Mouse (Mus musculus) lung, adult 2 months (tissue): ENCODE measurements at regions not wholly inside any gene's neighbourhood (a gene's known extent, or its start where the extent isn't known, plus 50 kb on each side); places are given as distances from the start of the nearest gene placed in this dataset.

Experiments used
- DNase-seq: peaks from one replicate; pipeline ENCODE4 v3.0.0; 2022
- H3K4me1 ChIP-seq: fragments of 200-500 bp; 2 replicates; pipeline ENCODE4 v1.6.1; 2011; ENCODE audit warnings: low read length; ENCODE audit not compliant: control insufficient read depth, insufficient read depth
- H3K4me3 ChIP-seq: fragments of 200-500 bp; replicated peaks from 2 replicates; pipeline ENCODE3; 2011; ENCODE audit warnings: low read depth, mild to moderate bottlenecking, control low read depth, low read length; ENCODE audit errors: extremely low read depth
- CTCF ChIP-seq: fragments of 200-500 bp; IDR thresholded peaks from 2 replicates; pipeline ENCODE4 v1.5.1; 2011; ENCODE audit warnings: mild to moderate bottlenecking, low read length, control low read depth; ENCODE audit not compliant: insufficient read depth
- POLR2A ChIP-seq: fragments of 200-500 bp; IDR thresholded peaks from 2 replicates; pipeline ENCODE4 v1.6.1; 2011; ENCODE audit warnings: low read depth, mild to moderate bottlenecking, control low read depth, low read length, borderline replicate concordance; ENCODE audit errors: extremely low read depth
- WGBS: fragments of 180-500 bp; shearing (Covaris S2); methylation state at CpG from one replicate; pipeline ENCODE4 v1.1.7; 2018; 5-methylcytosine and 5-hydroxymethylcytosine counted together

GRCm38 (mm10) chr3:140969892-140970880 lies 242.0 kb downstream of the Pdha2 start:
- no peak for DNase-seq
- Histone ChIP-seq H3K4me3 (no peak overlapping the region), H3K4me1 (no peaks in the 10 kb centered on the region)
- 83% methylated on average over 3 of the region's 3 CpGs for WGBS
- TF ChIP-seq POLR2A (no peak), CTCF (no peak)

- WGBS: 65% methylated on average over 3 of the region's 3 CpGs
- no peaks in the 10 kb centered on the region for H3K4me1 ChIP-seq
- DNase-seq: no peak
- H3K4me3 ChIP-seq: no peak overlapping the region
- TF ChIP-seq POLR2A (no peak), CTCF (no peak)
These were observed 243.6 kb downstream of the Pdha2 start for GRCm38 (mm10) chr3:140968556-140968955.

- no peaks in the 10 kb centered on the region for H3K4me1 ChIP-seq
- WGBS: 47% methylated on average over 1 of the region's 1 CpGs
- H3K4me3 ChIP-seq: no peak overlapping the region
- DNase-seq: no peak
- TF ChIP-seq CTCF (no peak), POLR2A (no peak)
These were observed 254.5 kb downstream of the Pdha2 start for GRCm38 (mm10) chr3:140957666-140958065.

- 70% methylated on average over 3 of the region's 3 CpGs for WGBS
- Histone ChIP-seq H3K4me3 (no peak overlapping the region), H3K4me1 (no peaks in the 10 kb centered on the region)
- TF ChIP-seq POLR2A: no peak
- no peak for TF ChIP-seq CTCF
- no peak for DNase-seq
These were observed 259.9 kb downstream of the Pdha2 start for GRCm38 (mm10) chr3:140952111-140952800.

GRCm38 (mm10) chr3:140951024-140951423 lies 261.1 kb downstream of the Pdha2 start:
- 47% methylated on average over 2 of the region's 2 CpGs for WGBS
- H3K4me3 ChIP-seq: no peak overlapping the region
- TF ChIP-seq POLR2A (no peak), CTCF (no peak)

DNA sequence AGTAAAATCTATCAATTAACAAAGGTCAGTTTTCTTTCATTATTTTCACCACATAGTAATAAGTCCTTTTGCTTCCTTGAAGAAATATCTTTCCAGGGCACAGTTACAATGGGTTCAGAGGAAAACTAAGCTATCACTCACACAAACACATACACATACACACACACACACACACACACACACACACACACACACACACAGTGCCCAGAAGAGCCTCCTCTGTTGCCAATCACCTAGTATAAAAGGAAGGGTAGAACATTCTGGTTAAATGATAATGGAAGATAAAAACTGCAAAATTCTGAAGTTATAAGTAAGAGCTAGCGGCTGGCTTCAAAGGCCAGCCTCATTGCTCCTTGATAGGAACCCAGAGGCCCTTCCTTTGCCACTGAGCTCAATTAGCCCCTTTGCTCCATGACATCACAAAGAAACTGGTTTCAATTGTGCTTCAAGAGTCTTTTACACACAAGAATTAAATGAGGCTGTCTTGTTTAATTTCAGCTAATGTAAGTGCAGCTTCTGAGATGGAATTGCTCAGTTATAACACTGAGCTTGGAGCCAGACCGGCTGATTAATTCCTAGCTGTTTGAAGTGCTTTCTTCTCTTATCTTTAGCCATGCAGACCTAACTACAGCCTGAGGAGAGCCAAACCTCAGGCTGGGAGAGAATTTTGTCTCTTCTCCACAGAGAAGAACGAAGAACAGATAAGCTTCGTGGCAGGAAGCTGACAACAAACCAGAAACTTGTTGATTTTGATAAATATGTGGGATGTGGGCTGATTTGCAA lies 262.1 kb downstream of the Pdha2 start:
- Histone ChIP-seq H3K4me3 (no peak overlapping the region), H3K4me1 (no peaks in the 10 kb centered on the region)
- DNase-seq: no peak
- 36% methylated on average over 4 of the region's 4 CpGs for WGBS
- TF ChIP-seq CTCF: no peak
- TF ChIP-seq POLR2A: no peak

More at GRCm38 (mm10) chr3:140951024-140951423, 261.1 kb downstream of the Pdha2 start:
- no peaks in the 10 kb centered on the region for H3K4me1 ChIP-seq
- DNase-seq: no peak

- TF ChIP-seq CTCF (no peak), POLR2A (no peak)
- DNase-seq: no peak
- H3K4me3 ChIP-seq: no peak overlapping the region
- no peaks in the 10 kb centered on the region for H3K4me1 ChIP-seq
- WGBS: 61% methylated on average over 1 of the region's 1 CpGs
These were observed 269.7 kb downstream of the Pdha2 start for GRCm38 (mm10) chr3:140942450-140942849.

DNA sequence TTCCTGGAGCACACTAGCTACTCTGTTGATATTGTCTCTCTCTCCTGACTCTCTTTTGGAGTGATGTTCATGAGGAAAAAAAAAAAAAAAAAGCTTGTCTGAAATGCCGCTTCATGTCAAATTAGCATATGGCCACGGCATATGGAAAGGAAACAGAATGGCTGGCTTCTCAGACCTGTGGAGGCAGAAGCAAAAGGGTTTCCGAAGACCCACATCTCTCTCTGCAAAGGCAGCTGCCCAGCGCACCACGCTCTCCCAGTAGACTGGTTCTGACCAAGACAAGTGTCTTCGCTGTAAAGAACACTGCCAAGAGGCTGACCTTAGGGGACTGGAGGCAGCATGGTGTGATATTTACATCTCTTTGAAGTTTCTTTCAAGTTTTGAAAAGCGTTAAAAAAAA lies 270.3 kb downstream of the Pdha2 start:
- Histone ChIP-seq H3K4me3 (no peak overlapping the region), H3K4me1 (no peaks in the 10 kb centered on the region)
- no peak for DNase-seq
- TF ChIP-seq CTCF (no peak), POLR2A (no peak)
- 75% methylated on average over 7 of the region's 7 CpGs for WGBS

GRCm38 (mm10) chr3:140941316-140941715 lies 270.8 kb downstream of the Pdha2 start:
- TF ChIP-seq CTCF (no peak), POLR2A (no peak)
- Histone ChIP-seq H3K4me3 (no peak overlapping the region), H3K4me1 (no peaks in the 10 kb centered on the region)
- DNase-seq: no peak
- 82% methylated on average over 6 of the region's 6 CpGs for WGBS

- Histone ChIP-seq H3K4me1 (no peaks in the 10 kb centered on the region), H3K4me3 (no peak overlapping the region)
- TF ChIP-seq CTCF (no peak), POLR2A (no peak)
- no peak for DNase-seq
- 26% methylated on average over 1 of the region's 1 CpGs for WGBS
These were observed 279.0 kb downstream of the Pdha2 start for GRCm38 (mm10) chr3:140933156-140933555.
